Comparison of ENCODE assay signal across 8 mouse cellular contexts in genomic region chr7:110982764-110983163, GRCm38 (mm10). TPM values are rescaled to one million over a fixed set of nuclear protein-coding genes. Genes with fewer than 3 reads are reported as not detected.
DNase-seq lines count a peak whose midpoint lies in the region; ATAC-seq and TF ChIP-seq lines count a peak whose summit lies in the region.

No protein-coding gene starts in this region.

- H3K27me3 ChIP-seq in E14TG2a.4 (ENCODE audit: insufficient read depth, low read length) = no peaks in the 10 kb centered on the region
- H3K27me3 ChIP-seq in heart, postnatal 0 days (ENCODE audit: control insufficient read depth, insufficient read depth, low read length) = no peaks in the 10 kb centered on the region
- no peaks in the 10 kb centered on the region for H3K27me3 ChIP-seq in megakaryocyte, embryonic 14.5 days (replicated peaks)

- ATAC-seq in heart, postnatal 0 days (ENCODE audit: insufficient read depth, low read depth) = no peak; the same call in 1 of the 2 replicates
- no peak for ATAC-seq in monocyte, adult 5-6 weeks (replicated peaks; ENCODE audit: insufficient number of reproducible peaks, low FRiP score, low TSS enrichment, poor library complexity, severe bottlenecking)

- TF ChIP-seq EP300 in heart, postnatal 0 days (IDR thresholded peaks at IDR 0.05; ENCODE audit: low read depth) = no peak

- peak; percentile 44 for TF ChIP-seq CTCF in E14TG2a.4 (conservative IDR thresholded peaks at IDR 0.05; ENCODE audit: low read length)
- TF ChIP-seq CTCF in heart, postnatal 0 days (IDR thresholded peaks at IDR 0.05; ENCODE audit: low read depth) = peak; percentile 61

- peak overlapping the region; percentile 64; the same call in 1 of the 2 replicates for H3K27ac ChIP-seq in heart, postnatal 0 days (ENCODE audit: low read depth)

- H3K4me2 ChIP-seq in heart, postnatal 0 days (ENCODE audit: low read depth, low read length) = 0 out of 2 replicates have a peak overlapping the region, but pooled peaks have one; percentile 33

- peak; percentile 40 to 72 for DNase-seq in heart, adult 18-20 months
- no peak for DNase-seq in heart, adult 8-10 months (ENCODE audit: low spot score)
- DNase-seq in brain, adult 2 months (ENCODE audit: low read depth, low spot score) = peak; percentile 48
- peak; percentile 35 for DNase-seq in heart, postnatal 0 days (ENCODE audit: low spot score)
- peak; percentile 27 for DNase-seq in layer of hippocampus, adult 9-10 months (ENCODE audit: low spot score)

- no peak overlapping the region for H3K4me3 ChIP-seq in E14TG2a.4 (replicated peaks; ENCODE audit: low read length)
- no peak overlapping the region for H3K4me3 ChIP-seq in heart, postnatal 0 days (ENCODE audit: low read depth, low read length)
- peak overlapping the region; percentile 91 for H3K4me3 ChIP-seq in megakaryocyte, embryonic 14.5 days (replicated peaks)

- H3K4me1 ChIP-seq in E14TG2a.4 (replicated peaks; ENCODE audit: low read depth, low read length) = no peaks in the 10 kb centered on the region
- peaks cover 11% of the 10 kb centered on the region; the same call in 1 of the 2 replicates for H3K4me1 ChIP-seq in heart, postnatal 0 days (ENCODE audit: control insufficient read depth, insufficient read depth)
- H3K4me1 ChIP-seq in megakaryocyte, embryonic 14.5 days = peaks cover 89% of the 10 kb centered on the region

- H3K36me3 ChIP-seq in E14TG2a.4 (ENCODE audit: insufficient read depth, low read length) = no peaks in the 10 kb centered on the region
- no peaks in the 10 kb centered on the region for H3K36me3 ChIP-seq in heart, postnatal 0 days (replicated peaks; ENCODE audit: control insufficient read depth, insufficient read depth, low read length)
- peaks cover 28% of the 10 kb centered on the region for H3K36me3 ChIP-seq in megakaryocyte, embryonic 14.5 days (replicated peaks; ENCODE audit: low read length)

- no peaks in the 10 kb centered on the region for H3K9me3 ChIP-seq in E14TG2a.4 (ENCODE audit: low read length)
- H3K9me3 ChIP-seq in heart, postnatal 0 days (replicated peaks; ENCODE audit: control insufficient read depth, low read length) = no peaks in the 10 kb centered on the region
- no peaks in the 10 kb centered on the region for H3K9me3 ChIP-seq in megakaryocyte, embryonic 14.5 days

- WGBS in heart, postnatal 0 days = 35% methylated on average over 4 of the region's 4 CpGs

- no peak overlapping the region for H3K9ac ChIP-seq in heart, postnatal 0 days (replicated peaks; ENCODE audit: low read depth, low read length)

RNA-seq across cellular contexts. Expression of gene Mrvi1, which starts 0.5 kb away (rescaled TPM):
- 10 to 100 TPM; 12.3 to 15.4 TPM for total RNA-seq in heart, adult 18-20 months (2021)
- total RNA-seq in heart, adult 8-10 months (2022) = 10 to 100 TPM; 12.7 to 15.6 (median 14.4) TPM
- total RNA-seq in heart, postnatal 0 days (2014; rRNA removed; ENCODE audit: low replicate concordance) = 6.5 and 7.6 TPM in 2 replicates
- 3.1 and 3.5 TPM in 2 replicates for polyA plus RNA-seq in heart, postnatal 0 days (2015; fragmentation: Nextera tagmentation; extraction: Ambion mirVana)
- 142 and 149 TPM in 2 replicates for polyA plus RNA-seq in megakaryocyte, embryonic 14.5 days (2012; ENCODE audit: insufficient read depth, low replicate concordance)
- total RNA-seq in monocyte, adult 5-6 weeks (2017) = 0.19 to 10.2 TPM (median 1.1 TPM) in 3 replicates

RNA-seq across cellular contexts. Expression of gene Ctr9, which starts 46.0 kb away (rescaled TPM):
- 10 to 100 TPM; 12.6 to 15.7 TPM for total RNA-seq in heart, adult 18-20 months (2021)
- total RNA-seq in heart, adult 8-10 months (2022) = 10 to 100 TPM; 11.3 to 18.2 (median 12.9) TPM
- 11.6 and 17.0 TPM in 2 replicates for total RNA-seq in heart, postnatal 0 days (2014; rRNA removed; ENCODE audit: low replicate concordance)
- 26.2 and 30.4 TPM in 2 replicates for polyA plus RNA-seq in heart, postnatal 0 days (2015; fragmentation: Nextera tagmentation; extraction: Ambion mirVana)
- polyA plus RNA-seq in megakaryocyte, embryonic 14.5 days (2012; ENCODE audit: insufficient read depth, low replicate concordance) = 1.0 and 10.6 TPM in 2 replicates
- 45.3 to 55.4 TPM (median 55.0 TPM) in 3 replicates for total RNA-seq in monocyte, adult 5-6 weeks (2017)
